Mouse (Mus musculus): ENCODE results near the gene Arhgef28.

- no peak for TF ChIP-seq CTCF (IDR thresholded peaks at IDR 0.05; ENCODE audit: borderline replicate concordance, insufficient read depth, low read depth, low read length)
- no peak for TF ChIP-seq POLR2A (IDR thresholded peaks at IDR 0.05; ENCODE audit: borderline replicate concordance, insufficient read depth, low read length)
Observed at GRCm38 (mm10) chr13:97887558-97887957, 318.7 kb downstream of the Arhgef28 start.
